Mouse (Mus musculus): ENCODE results near the gene Iqgap2. TPM values are rescaled to one million over a fixed set of nuclear protein-coding genes. Genes with fewer than 3 reads are reported as not detected.

Iqgap2 gene
- total RNA-seq, 2 experiments from 2014 or later = 93.7 to 97.7 TPM

GRCm38 (mm10) chr13:95780038-95780437 is 111.7 kb downstream of the Iqgap2 start:
- no peak for DNase-seq (ENCODE audit: low spot score in 2 of 2)

- DNase-seq (ENCODE audit: low spot score in 2 of 2) = no peak
These were observed 112.5 kb downstream of the Iqgap2 start for GRCm38 (mm10) chr13:95779261-95779660.

GRCm38 (mm10) chr13:95778761-95779161 is 113.0 kb downstream of the Iqgap2 start:
- no peak for DNase-seq (ENCODE audit: low spot score in 2 of 2)

- DNase-seq (ENCODE audit: low spot score in 2 of 2) = no peak
These were observed 113.9 kb downstream of the Iqgap2 start for GRCm38 (mm10) chr13:95777651-95778391.

GRCm38 (mm10) chr13:95777237-95777636 is 114.5 kb downstream of the Iqgap2 start:
- peak; percentile 12 to 60 for DNase-seq (ENCODE audit: low spot score in 2 of 2)

- no peak for DNase-seq (ENCODE audit: low spot score in 2 of 2)
These were observed 116.6 kb downstream of the Iqgap2 start for GRCm38 (mm10) chr13:95774966-95775696.

- DNase-seq (ENCODE audit: low spot score in 2 of 2) = no peak
These were observed 126.7 kb downstream of the Iqgap2 start for GRCm38 (mm10) chr13:95765017-95765416.

- DNase-seq (ENCODE audit: low spot score in 2 of 2) = peak in 1 of 2 experiments; percentile 34
These were observed 127.7 kb downstream of the Iqgap2 start for GRCm38 (mm10) chr13:95763876-95764517.

- DNase-seq (ENCODE audit: low spot score in 2 of 2) = no peak
These were observed 131.9 kb downstream of the Iqgap2 start for GRCm38 (mm10) chr13:95759810-95760209.

- no peak for DNase-seq (ENCODE audit: low spot score in 2 of 2)
These were observed 137.4 kb downstream of the Iqgap2 start for GRCm38 (mm10) chr13:95754285-95754684.

- no peak for DNase-seq (ENCODE audit: low spot score in 2 of 2)
These were observed 139.3 kb downstream of the Iqgap2 start for GRCm38 (mm10) chr13:95752386-95752785.

GRCm38 (mm10) chr13:95747541-95747940 is 144.2 kb downstream of the Iqgap2 start:
- no peak for DNase-seq (ENCODE audit: low spot score in 2 of 2)

GRCm38 (mm10) chr13:95747101-95747500 is 144.6 kb downstream of the Iqgap2 start:
- DNase-seq (ENCODE audit: low spot score in 2 of 2) = no peak

GRCm38 (mm10) chr13:95746509-95746908 is 145.2 kb downstream of the Iqgap2 start:
- DNase-seq (ENCODE audit: low spot score in 2 of 2) = peak; percentile 33 to 38

- DNase-seq (ENCODE audit: low spot score in 2 of 2) = no peak
These were observed 146.3 kb downstream of the Iqgap2 start for GRCm38 (mm10) chr13:95745451-95745850.

GRCm38 (mm10) chr13:95742881-95743466 is 148.7 kb downstream of the Iqgap2 start:
- DNase-seq (ENCODE audit: low spot score in 2 of 2) = no peak

- no peak for DNase-seq (ENCODE audit: low spot score in 2 of 2)
These were observed 149.7 kb downstream of the Iqgap2 start for GRCm38 (mm10) chr13:95741813-95742689.

- no peak for DNase-seq (ENCODE audit: low spot score in 2 of 2)
These were observed 152.1 kb downstream of the Iqgap2 start for GRCm38 (mm10) chr13:95739651-95740050.

GRCm38 (mm10) chr13:95730491-95730890 is 161.2 kb downstream of the Iqgap2 start:
- no peak for DNase-seq (ENCODE audit: low spot score in 2 of 2)
